Mouse (Mus musculus) midbrain, embryonic 16.5 days (tissue): ENCODE results near the gene Arid4a. TPM values are rescaled to one million over a fixed set of nuclear protein-coding genes. Genes with fewer than 3 reads are reported as not detected.
A peak's percentile ranks its signal among the peaks of the same experiment; 100 is the strongest.
"Not testable (repeated sequence)": the region's sequence is repeated elsewhere in the genome, so short reads cannot be mapped to it uniquely, and the experiment has no call there.

Source experiments
- ATAC-seq: fragments of 200-750 bp; cut with Nextera tagmentation; 2 replicates; pipeline ENCODE4 v1.8.0; 2017; ENCODE audit warnings: moderate TSS enrichment
- H3K27ac ChIP-seq: fragments of 300-500 bp; sonication (generic); 2 replicates; pipeline ENCODE4 v1.5.1; 2014; ENCODE audit warnings: mild to moderate bottlenecking, low read length, mixed read lengths
- H3K27me3 ChIP-seq: fragments of 300-500 bp; sonication (generic); 2 replicates; pipeline ENCODE4 v1.6.1; 2014; ENCODE audit warnings: low read depth, low read length, mixed read lengths; ENCODE audit not compliant: control insufficient read depth, insufficient read depth
- H3K36me3 ChIP-seq: fragments of 300-500 bp; sonication (generic); 2 replicates; pipeline ENCODE4 v1.6.1; 2014; ENCODE audit warnings: mild to moderate bottlenecking, low read length, moderate library complexity, mixed read lengths; ENCODE audit not compliant: control insufficient read depth, insufficient read depth
- H3K4me1 ChIP-seq: fragments of 300-500 bp; sonication (generic); 2 replicates; pipeline ENCODE4 v1.6.1; 2014; ENCODE audit warnings: mild to moderate bottlenecking, low read length, mixed read lengths; ENCODE audit not compliant: control insufficient read depth, insufficient read depth
- H3K4me2 ChIP-seq: fragments of 300-500 bp; sonication (generic); 2 replicates; pipeline ENCODE4 v1.6.1; 2014; ENCODE audit warnings: mild to moderate bottlenecking, low read length, mixed read lengths
- H3K4me3 ChIP-seq: fragments of 300-500 bp; sonication (generic); 2 replicates; pipeline ENCODE4 v1.5.1; 2014; ENCODE audit warnings: low read depth, mild to moderate bottlenecking, low read length, moderate library complexity, mixed read lengths
- H3K9ac ChIP-seq: fragments of 300-500 bp; sonication (generic); 2 replicates; pipeline ENCODE4 v1.6.1; 2014; ENCODE audit warnings: low read depth, low read length, mixed read lengths
- H3K9me3 ChIP-seq: fragments of 300-500 bp; sonication (generic); replicated peaks from 2 replicates; pipeline ENCODE4 v1.6.1; 2014; ENCODE audit warnings: mild to moderate bottlenecking, low read length, mixed read lengths; ENCODE audit not compliant: control insufficient read depth, poor library complexity, severe bottlenecking
- WGBS: fragments of 180-500 bp; shearing (Covaris S2); extraction: QIAGEN DNeasy Blood & Tissue Kit; methylation state at CpG from one replicate; pipeline ENCODE4 v1.1.7; 2014; 5-methylcytosine and 5-hydroxymethylcytosine counted together
- polyA plus RNA-seq: library from polyadenylated mRNA; unstranded; fragments of >200 nt; fragmentation: Nextera tagmentation; extraction: Ambion mirVana; gene quantifications from 2 replicates; pipeline ENCODE4 v1.2.1, GENCODE M21; 2015

Arid4a gene
- polyA plus RNA-seq, 1 experiment from 2014 or later, result 49.4 TPM

GRCm38 (mm10) chr12:71055537-71055936 is 39.7 kb downstream of the Arid4a start:
- Histone ChIP-seq H3K27me3 (no peaks in the 10 kb centered on the region), H3K27ac (no peak overlapping the region), H3K9me3 (no peaks in the 10 kb centered on the region), H3K36me3 (no peaks in the 10 kb centered on the region; the same call in 1 of the 2 replicates), H3K4me1 (peaks cover 13% of the 10 kb centered on the region), H3K4me2 (no peak overlapping the region), H3K4me3 (no peak overlapping the region), H3K9ac (no peak overlapping the region)
- WGBS, result 91% methylated on average over 3 of the region's 3 CpGs
- ATAC-seq, result no peak

DNA sequence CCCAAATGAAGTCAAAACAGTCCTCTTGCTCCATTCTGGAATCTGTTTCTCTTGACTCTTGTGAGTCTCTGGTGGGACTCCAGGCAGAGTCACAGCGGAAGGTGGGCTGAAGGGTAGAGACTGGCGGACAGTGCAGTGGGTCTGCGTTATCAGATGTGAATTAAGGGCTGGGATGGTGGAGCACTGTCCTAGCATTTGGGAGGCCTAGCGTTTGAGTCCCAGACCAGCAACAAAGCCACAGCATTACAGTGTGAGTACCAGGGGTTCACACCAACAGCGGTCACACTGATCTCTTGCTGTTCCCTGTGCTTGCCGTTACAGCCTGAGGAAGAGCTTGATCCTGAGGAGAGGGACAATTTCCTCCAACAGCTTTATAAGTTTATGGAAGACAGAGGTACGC is 44.0 kb downstream of the Arid4a start:
- Histone ChIP-seq H3K27ac (no peak overlapping the region), H3K4me3 (no peak overlapping the region), H3K27me3 (no peaks in the 10 kb centered on the region), H3K4me1 (no peaks in the 10 kb centered on the region), H3K4me2 (no peak overlapping the region), H3K36me3 (peaks cover 11% of the 10 kb centered on the region; the same call in 1 of the 2 replicates), H3K9ac (no peak overlapping the region), H3K9me3 (no peaks in the 10 kb centered on the region)
- 95% methylated on average over 7 of the region's 7 CpGs for WGBS
- no peak for ATAC-seq

- Histone ChIP-seq H3K9me3 (no peaks in the 10 kb centered on the region), H3K27me3 (no peaks in the 10 kb centered on the region), H3K27ac (no peak overlapping the region), H3K4me1 (no peaks in the 10 kb centered on the region), H3K36me3 (peaks cover 44% of the 10 kb centered on the region), H3K4me2 (no peak overlapping the region), H3K4me3 (no peak overlapping the region), H3K9ac (no peak overlapping the region)
- 95% methylated on average over 17 of the region's 17 CpGs for WGBS
- ATAC-seq, result no peak
Measured at GRCm38 (mm10) chr12:71069846-71070245, 54.1 kb downstream of the Arid4a start.

DNA sequence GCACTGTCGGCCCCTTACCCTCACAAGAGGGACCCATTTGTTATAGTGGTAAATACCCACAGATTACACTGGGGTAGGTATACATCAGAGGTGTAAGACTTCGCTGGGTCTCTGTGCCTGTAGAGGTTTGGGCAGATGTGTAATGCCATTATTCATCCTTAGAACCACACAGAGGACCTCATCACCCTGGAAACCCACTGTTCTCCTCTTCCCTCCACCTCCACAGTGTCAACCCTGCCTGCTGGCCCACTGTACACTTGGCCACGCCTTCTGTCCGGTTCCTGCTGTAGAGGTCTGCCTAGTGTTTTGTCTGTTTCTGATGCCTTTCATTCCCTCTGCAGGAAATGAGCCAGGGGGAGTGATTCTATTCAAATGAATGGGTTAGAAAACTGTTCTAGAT is 56.3 kb downstream of the Arid4a start:
- ATAC-seq, result no peak
- Histone ChIP-seq H3K9ac (no peak overlapping the region), H3K4me2 (no peak overlapping the region), H3K27ac (no peak overlapping the region), H3K4me3 (no peak overlapping the region), H3K9me3 (no peaks in the 10 kb centered on the region), H3K4me1 (no peaks in the 10 kb centered on the region), H3K36me3 (peaks cover 60% of the 10 kb centered on the region), H3K27me3 (no peaks in the 10 kb centered on the region)
- 93% methylated on average over 4 of the region's 4 CpGs for WGBS

DNA sequence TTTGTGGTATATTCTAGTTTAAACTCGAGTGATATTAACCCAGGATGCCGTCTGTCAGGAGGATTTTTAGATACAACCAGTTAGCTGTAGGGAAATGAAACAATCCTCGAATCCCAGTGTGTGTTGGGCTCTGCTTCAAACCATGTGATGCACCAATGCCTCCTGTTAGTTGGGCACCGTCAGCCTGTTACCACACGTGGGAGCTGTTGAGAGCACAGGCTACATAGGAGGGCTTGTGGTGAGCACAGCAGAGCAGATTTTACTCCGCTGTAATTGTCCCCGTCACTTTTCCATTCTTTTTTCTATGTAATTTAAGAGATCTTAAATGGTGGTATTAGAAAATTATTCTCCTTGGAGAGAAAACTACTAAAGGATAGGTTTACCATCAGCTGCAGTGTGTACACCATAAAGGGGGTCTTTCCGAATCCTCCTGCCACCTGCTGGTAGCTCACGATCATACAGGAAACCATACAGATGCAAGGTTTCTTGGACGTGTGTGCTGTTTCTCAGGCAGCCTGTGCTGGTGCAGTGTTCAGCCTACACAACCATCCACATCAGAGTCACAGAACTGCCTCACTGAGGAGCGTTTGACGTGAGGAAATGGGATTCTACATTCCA is 57.4 kb downstream of the Arid4a start:
- Histone ChIP-seq H3K4me2 (no peak overlapping the region), H3K4me3 (no peak overlapping the region), H3K4me1 (no peaks in the 10 kb centered on the region), H3K36me3 (peaks cover 53% of the 10 kb centered on the region), H3K27ac (no peak overlapping the region), H3K9ac (no peak overlapping the region), H3K9me3 (no peaks in the 10 kb centered on the region), H3K27me3 (no peaks in the 10 kb centered on the region)
- 0 out of 2 replicates have a peak, but pooled peaks have one; percentile 54 for ATAC-seq
- WGBS, result 62% methylated on average over 12 of the region's 12 CpGs

GRCm38 (mm10) chr12:71086331-71086730 is 70.5 kb downstream of the Arid4a start:
- Histone ChIP-seq H3K9ac (no peak overlapping the region), H3K4me2 (no peak overlapping the region), H3K4me1 (no peaks in the 10 kb centered on the region), H3K27me3 (no peaks in the 10 kb centered on the region), H3K27ac (no peak overlapping the region), H3K36me3 (peaks cover 8% of the 10 kb centered on the region), H3K9me3 (no peaks in the 10 kb centered on the region), H3K4me3 (no peak overlapping the region)
- no peak for ATAC-seq
- WGBS, result 91% methylated on average over 8 of the region's 8 CpGs

GRCm38 (mm10) chr12:71104275-71104674 is 88.5 kb downstream of the Arid4a start:
- H3K9ac ChIP-seq, H3K4me2 ChIP-seq, H3K4me3 ChIP-seq, H3K27ac ChIP-seq, H3K27me3 ChIP-seq, H3K4me1 ChIP-seq, H3K36me3 ChIP-seq, H3K9me3 ChIP-seq, ATAC-seq: not testable (repeated sequence)
- 90% methylated on average over 4 of the region's 4 CpGs for WGBS

DNA sequence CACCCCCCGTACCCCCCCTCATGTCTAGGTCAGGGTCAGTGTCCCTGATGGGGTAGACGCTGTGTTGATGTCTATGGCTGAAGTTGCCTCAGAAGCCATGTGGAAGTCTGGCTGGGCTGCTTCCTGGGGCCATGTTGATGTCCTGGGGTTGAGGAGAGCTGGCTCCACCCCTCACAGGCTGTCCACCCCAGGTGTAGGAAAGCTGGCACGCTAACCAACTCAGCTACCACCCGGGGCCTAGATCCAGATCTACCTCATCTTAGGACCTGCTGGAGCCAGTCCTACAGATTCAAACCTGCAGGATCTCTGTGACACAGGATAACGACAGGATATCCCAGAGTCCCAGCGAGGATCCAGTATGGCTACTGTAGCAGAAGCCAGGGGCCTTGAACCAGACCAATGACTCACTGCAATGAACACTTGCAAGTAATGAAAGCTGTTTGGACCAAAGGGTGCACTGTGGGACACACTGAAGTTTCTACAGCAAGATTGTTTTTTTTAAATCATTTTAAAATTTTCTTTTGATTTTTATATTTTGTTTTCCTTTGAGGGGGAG is 91.5 kb downstream of the Arid4a start:
- no peaks in the 10 kb centered on the region for H3K4me1 ChIP-seq
- H3K4me2 ChIP-seq, result no peak overlapping the region
- no peaks in the 10 kb centered on the region for H3K36me3 ChIP-seq
- H3K9me3 ChIP-seq, result no peaks in the 10 kb centered on the region
- no peak for ATAC-seq
- H3K9ac ChIP-seq, result no peak overlapping the region
- no peak overlapping the region for H3K4me3 ChIP-seq
- 84% methylated on average over 6 of the region's 6 CpGs for WGBS
- H3K27me3 ChIP-seq, result no peaks in the 10 kb centered on the region
- no peak overlapping the region for H3K27ac ChIP-seq

DNA sequence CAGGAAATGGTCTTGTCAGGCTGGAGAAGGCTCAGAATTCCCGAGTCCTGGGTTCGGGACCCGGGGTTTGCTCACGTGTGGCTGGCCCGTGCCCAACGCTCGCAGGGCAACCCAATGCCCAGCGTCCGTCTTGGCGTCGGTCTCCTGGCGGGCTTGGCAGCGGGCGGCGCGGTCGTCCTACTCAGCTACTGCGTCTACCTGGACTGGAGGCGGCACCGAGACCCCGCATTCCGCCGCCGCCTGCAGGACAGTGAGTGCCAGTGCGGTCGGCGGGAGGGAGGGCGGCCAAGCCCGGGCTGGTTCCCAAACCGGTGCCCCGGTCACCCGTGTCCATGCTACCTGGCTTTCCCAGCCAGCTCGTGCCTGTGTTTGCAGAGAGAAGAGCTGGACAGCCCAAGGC is 95.5 kb downstream of the Arid4a start, which contains the start of gene Tomm20l:
Gene Tomm20l, plus strand, starts transcription at position 98 of the 400 bp plus-strand sequence.
- peak within 1 kb of the TSS; percentile 49 for H3K4me2 ChIP-seq
- 7% methylated on average over 32 of the region's 33 CpGs for WGBS
- H3K27ac ChIP-seq, result no peak within 1 kb of the TSS
- H3K9ac ChIP-seq, result 0 out of 2 replicates have a peak within 1 kb of the TSS, but pooled peaks have one; percentile 26
- ATAC-seq, result 0 out of 2 replicates have a peak, but pooled peaks have one; percentile 17
- H3K4me1 ChIP-seq, result peaks cover 7% of the 10 kb centered on the region; the same call in 1 of the 2 replicates
- peak within 1 kb of the TSS; percentile 18 for H3K4me3 ChIP-seq
- no peaks in the 10 kb centered on the region for H3K9me3 ChIP-seq
- H3K27me3 ChIP-seq, result no peaks in the 10 kb centered on the region
- H3K36me3 ChIP-seq, result no peaks in the 10 kb centered on the region
